Mouse (Mus musculus): ENCODE measurements around the gene Larp6.
A peak's percentile ranks its signal among the peaks of the same experiment; 100 is the strongest.

The Larp6 gene

GRCm38 (mm10) chr9:60712771-60713541 is at the start of gene Larp6:
Larp6 (plus strand) TSS chr9:60712989.
- peak; percentile 83 to 86 for DNase-seq

GRCm38 (mm10) chr9:60664385-60664784 is 48.4 kb upstream of the Larp6 start:
- peak; percentile 94 to 96 for DNase-seq

DNA sequence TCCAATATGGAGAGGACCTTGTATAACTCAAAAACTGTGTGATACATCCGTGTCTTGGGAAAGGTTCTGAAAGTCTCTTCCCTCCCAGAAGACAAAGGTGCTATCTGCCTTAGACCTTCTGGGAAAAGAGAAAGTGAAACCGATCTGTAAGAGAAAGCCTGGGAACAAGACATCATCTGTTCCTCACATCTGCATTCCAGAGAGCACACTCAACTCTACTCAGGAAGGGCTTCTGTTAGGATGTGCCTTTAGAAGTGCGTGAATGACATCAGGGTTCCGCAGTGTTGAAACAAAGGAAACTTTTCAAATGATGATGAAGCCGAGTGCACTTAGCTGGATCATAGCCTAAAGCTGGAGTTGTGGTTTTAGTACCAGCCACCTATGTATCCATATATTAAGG is 47.9 kb upstream of the Larp6 start:
- DNase-seq = no peak

GRCm38 (mm10) chr9:60665535-60665934 is 47.3 kb upstream of the Larp6 start:
- no peak for DNase-seq

GRCm38 (mm10) chr9:60668886-60669285 is 43.9 kb upstream of the Larp6 start:
- peak; percentile 69 for DNase-seq

DNA sequence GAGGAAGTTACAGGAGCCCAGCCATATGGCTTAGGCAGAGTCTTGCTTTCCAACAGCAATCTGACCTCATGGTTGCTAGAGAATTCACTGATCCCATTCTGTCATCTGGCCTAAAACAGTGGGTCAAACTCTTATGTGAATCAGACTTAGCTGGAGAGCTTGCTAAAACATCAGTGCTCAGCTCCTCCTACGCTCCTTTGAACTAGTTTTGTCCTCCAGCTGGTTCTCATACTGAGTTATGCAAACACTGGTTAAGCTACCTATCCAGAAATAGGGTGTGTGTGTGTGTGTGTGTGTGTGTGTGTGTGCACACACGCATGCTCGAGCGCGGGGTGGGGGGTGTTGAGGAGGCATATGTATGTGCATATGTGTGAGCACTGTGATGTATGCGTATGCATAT is 40.2 kb upstream of the Larp6 start:
- no peak for DNase-seq

GRCm38 (mm10) chr9:60674780-60675179 is 38.0 kb upstream of the Larp6 start:
- peak in 1 of 2 experiments; percentile 27 for DNase-seq

GRCm38 (mm10) chr9:60676429-60676828 is 36.4 kb upstream of the Larp6 start:
- DNase-seq = no peak

- DNase-seq = no peak
These were observed 33.9 kb upstream of the Larp6 start for GRCm38 (mm10) chr9:60678913-60679312.

- DNase-seq = no peak
These were observed 31.8 kb upstream of the Larp6 start for GRCm38 (mm10) chr9:60681005-60681404.

GRCm38 (mm10) chr9:60682753-60683152 is 30.0 kb upstream of the Larp6 start:
- no peak for DNase-seq

DNA sequence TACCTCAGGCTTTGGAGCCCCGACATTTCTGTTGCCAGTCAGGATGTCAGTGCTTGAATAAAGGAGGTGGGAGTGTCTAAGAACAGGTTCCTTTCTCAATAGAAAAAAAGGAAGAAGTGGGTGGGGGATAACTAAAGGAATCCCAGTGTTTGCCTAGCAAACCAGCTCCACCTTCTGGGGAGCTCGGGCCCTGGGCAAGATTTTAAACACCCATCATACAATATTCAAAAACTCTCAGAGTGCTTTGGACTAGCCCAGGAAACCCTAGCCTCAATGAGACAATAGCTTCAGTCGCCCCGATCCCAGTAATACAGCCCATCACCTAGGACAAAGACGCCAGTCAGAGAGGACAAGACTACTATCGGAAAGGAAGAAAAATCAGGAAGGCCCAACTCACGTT is 25.4 kb upstream of the Larp6 start:
- peak in 1 of 2 experiments; percentile 56 for DNase-seq

DNA sequence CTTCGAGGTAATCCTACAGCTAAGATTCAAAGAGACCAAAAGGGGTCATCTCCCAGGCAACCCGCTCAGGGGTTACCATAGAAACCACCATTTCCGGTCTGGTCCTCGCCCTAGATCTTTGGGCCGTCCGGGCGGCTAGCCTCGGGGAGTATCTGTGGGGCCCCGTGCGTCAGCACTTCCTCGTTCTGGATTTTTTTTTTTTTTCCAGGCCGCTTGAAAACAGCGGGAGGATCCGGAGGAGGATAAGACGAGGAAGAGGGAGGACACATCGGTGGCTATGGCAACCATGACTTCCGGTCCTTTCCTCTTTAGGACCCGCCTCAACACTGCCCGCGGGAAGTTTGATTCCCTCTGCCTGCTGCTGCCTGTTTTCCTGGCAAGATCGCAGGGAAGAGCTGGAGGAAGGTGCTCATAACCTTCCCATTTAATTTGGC is 24.9 kb upstream of the Larp6 start, which contains the start of gene Lrrc49:
Lrrc49 (minus strand) TSS at position 268 of the 434 bp plus-strand sequence.
- peak; percentile 95 to 96 for DNase-seq

GRCm38 (mm10) chr9:60692624-60693023 is 20.2 kb upstream of the Larp6 start:
- no peak for DNase-seq

GRCm38 (mm10) chr9:60693986-60694385 is 18.8 kb upstream of the Larp6 start:
- peak; percentile 65 to 74 for DNase-seq

GRCm38 (mm10) chr9:60696271-60696985 is 16.4 kb upstream of the Larp6 start:
- no peak for DNase-seq

DNA sequence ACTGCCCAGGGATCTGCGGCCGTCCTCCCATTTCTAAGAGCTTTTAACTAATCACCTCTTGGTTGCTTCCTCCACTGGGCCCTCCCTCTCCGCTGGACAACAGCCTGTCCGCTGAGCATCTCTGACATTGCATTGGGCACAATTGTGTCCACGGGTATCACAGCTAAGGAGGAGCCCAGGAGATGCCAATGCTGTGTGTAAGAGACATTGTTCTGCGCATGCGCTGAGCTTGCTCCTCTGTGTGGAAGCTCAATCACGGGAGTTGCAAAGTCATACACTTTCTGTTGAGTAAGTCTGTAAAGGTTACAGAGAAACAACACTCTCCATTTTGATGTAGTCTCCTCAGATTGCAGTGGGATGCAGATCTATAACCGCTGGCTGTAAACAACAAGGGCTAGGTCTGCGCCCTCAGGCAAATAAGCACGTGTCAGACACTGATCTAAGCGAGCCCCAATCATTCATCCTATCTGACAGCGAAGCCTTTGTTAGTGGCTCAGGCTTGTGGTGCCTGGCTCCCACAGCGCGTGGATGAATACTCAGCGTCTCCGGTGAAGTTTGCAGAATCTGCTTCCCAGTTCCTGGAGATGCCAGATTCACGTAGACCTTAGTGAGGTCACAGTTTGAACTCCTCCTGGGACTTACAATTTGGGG is 13.1 kb upstream of the Larp6 start:
- DNase-seq = peak in 1 of 2 experiments; percentile 6

GRCm38 (mm10) chr9:60707594-60707993 is 5.2 kb upstream of the Larp6 start:
- peak in 1 of 2 experiments; percentile 13 for DNase-seq

GRCm38 (mm10) chr9:60708606-60709005 is 4.2 kb upstream of the Larp6 start:
- no peak for DNase-seq

GRCm38 (mm10) chr9:60709721-60710120 is 3.1 kb upstream of the Larp6 start:
- DNase-seq = no peak

DNA sequence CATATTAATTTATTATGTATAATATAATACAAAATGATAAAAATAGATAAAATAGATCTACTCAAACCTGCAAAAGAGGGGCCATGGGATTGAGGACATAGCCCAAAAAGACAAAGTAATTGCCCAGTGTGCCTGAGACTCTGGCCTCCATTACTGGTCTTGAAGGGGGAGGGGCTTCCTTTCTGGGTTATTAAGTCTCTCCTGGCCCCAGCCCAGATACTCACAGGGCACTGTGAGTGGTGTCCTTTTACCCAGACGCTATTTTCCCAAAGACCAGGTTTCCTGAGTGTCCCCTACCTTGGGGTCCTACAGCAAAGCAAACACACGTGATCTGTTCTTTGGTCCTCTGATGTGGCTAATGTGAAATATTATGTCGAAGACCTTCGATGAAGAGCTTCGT is 778 bp upstream of the Larp6 start:
- DNase-seq = peak; percentile 51 to 58

DNA sequence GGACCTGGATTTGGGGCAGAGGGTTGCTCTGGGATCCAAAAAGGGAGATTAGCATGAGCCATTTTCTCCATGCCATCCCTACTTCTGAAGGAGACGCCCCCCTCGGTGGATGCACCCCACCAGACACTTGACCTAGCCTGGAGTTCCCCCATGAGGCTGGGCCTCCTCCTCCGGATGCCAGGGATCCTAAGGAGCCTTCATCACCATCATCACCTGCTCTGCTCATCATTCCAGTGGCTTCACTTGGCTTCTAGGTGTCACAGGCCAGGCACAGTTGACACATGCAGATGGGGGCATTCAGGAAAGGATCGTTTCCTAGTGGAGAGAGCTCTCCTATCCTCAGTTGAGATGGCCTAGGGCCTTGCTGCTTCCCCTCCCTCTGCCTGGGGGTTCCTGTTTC is 827 bp downstream of the Larp6 start:
- DNase-seq = no peak

GRCm38 (mm10) chr9:60714191-60714590 is 1.4 kb downstream of the Larp6 start:
- DNase-seq = peak; percentile 42 to 63
